Mouse (Mus musculus) retina, embryonic 14.5 days (tissue): ENCODE measurements around the gene Gm20479.

ENCODE experiments used
- DNase-seq: peaks from one replicate; pipeline ENCODE4 v3.0.0-alpha.2; 2015; ENCODE audit warnings: low spot score

Gm20479 gene

GRCm38 (mm10) chr7:27334405-27334911, 22.8 kb downstream of the Gm20479 start:
- DNase-seq: no peak

DNA sequence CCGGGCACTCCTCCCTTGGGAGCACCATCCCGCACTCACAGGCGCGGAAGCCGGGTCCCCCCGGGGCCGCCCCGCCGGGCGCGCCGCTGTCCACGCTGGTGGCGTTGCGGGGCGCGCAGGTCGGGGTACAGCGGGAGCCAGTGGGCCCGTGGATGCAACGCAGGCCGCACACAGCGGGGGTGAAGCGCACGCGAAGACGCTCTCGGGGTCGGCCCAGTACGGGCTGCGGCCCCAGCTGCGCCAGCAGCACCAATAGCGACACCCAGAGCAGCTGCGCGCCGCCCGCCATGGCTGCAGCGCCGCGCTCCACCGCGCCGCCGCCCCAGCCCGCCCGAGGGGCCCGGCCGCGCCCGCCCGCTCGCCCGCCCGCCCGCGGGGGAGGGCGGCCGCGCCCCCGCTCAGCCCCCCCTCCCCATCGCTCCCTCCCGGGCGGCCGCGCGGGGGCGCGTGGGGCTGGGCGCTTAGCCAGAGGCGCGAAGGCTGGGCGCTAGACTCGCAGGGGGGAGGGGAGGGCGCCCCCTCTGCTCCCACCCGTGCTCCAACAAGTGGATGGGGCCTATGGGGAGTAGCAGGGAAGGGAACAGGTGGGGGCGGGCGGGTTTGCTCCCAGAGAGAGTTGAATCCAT, 23.8 kb downstream of the Gm20479 start:
- no peak for DNase-seq

DNA sequence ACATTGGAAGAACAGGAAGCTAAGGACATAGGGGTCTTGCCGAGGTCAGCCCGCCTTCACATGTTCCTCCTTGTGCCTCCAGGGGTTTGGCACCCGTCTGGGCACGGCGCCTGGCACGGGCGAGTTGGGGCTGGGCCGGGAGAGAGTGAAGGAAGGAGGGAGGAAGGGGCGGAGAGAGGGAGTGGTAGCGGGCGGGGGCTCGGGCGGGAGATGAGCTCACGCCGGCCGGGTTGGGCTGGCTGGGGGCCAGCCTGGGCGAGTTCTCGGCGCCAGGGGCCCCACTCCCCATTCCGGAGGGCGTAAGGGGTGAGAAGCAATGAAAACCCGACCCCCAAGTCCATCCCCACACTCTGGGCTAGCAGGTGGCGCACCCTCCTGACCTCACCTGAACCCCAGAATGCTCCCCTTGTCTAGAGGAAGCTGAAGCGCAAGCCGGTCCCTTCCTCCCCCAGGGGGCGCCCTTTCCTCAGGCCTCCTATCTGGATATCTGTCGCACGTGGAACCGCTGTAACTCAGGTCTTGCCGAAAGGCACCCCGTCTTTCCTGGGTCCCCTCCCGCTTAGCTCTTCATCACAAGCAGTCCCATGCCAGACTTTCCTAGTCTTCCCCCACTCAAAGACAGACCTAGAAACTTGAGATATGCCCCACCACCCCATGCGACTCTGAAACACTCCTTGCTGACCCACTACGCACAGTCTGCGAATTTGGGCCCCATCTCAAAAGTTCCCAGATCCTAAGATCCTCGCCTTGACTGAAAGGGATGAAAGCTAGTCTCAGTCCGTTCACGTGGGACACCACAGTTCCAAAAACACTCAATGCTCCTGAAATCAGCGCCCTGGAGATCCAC, 24.6 kb downstream of the Gm20479 start:
- peak; percentile 88 for DNase-seq

- DNase-seq: no peak
Observed at GRCm38 (mm10) chr7:27331854-27332253, 25.4 kb downstream of the Gm20479 start.

DNA sequence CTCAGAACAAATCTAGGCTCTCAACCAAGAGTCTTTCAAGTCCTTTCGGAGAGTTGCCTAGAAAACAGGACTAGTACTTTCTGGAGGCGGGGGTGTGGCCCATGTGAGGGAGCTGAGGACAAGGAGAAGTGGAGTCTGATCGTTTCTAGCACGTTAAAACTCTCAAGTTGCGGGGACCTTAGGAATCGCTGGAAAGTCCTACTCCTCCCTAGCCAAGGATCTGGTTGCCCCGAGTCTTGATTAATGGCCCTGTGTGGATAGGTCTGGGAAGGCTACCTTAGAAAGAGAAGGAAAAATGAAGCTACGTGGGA, 25.7 kb downstream of the Gm20479 start:
- DNase-seq: no peak

- peak; percentile 80 for DNase-seq
Observed at GRCm38 (mm10) chr7:27330709-27331540, 26.3 kb downstream of the Gm20479 start.

- DNase-seq: no peak
Observed at GRCm38 (mm10) chr7:27329981-27330380, 27.2 kb downstream of the Gm20479 start.

DNA sequence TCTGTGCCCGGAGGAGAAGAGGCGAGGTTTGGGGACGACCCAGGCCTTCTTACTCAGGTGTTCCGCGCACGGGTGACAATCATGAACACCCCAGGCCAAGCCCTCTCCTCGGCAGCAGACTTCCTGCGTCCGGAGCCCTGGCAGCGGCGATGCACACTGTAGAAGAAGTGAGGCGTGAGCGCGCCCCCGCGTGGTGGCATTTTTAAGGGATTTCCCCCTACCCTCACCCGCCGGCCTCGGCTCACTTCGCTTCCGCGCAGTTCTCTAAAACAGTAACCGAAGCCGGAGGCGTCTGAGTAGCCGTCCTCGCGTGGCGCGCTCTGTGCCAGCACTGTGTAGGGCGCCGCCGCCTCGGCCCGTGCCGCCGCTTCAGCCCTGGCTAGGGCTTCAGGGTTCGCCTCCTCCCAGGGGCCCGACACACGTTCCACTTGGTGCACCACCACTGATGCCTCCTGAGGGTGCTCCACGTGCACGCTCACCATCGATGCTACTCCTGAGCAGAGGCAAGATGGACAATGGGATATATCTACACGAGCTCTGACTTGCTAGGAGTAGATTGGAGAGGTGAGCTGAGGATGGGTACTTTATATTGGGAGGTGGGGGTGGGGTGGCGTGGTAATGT, 27.8 kb downstream of the Gm20479 start:
- DNase-seq: peak; percentile 93

DNA sequence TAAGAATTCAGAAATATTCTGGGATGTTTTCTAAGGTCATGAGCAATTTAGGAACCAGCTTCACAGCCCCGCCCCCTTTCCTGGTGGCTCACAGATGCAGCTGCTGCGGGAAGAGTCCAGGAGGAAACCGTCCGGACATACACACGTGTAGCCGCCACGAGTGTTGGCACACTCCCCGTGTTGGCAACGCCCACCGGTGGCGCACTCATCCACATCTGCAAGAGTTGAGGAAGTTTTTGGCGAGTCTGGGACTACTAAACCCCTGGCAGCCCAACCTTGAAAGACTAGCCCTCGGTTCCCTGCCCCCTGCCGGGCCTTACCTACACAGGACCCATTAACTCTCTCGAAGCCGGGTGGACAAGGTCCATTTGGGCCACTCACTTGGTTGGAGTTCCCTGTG, 28.6 kb downstream of the Gm20479 start:
- DNase-seq: no peak

GRCm38 (mm10) chr7:27328161-27328560, 29.1 kb downstream of the Gm20479 start:
- no peak for DNase-seq

GRCm38 (mm10) chr7:27327500-27327899, 29.7 kb downstream of the Gm20479 start:
- no peak for DNase-seq

DNA sequence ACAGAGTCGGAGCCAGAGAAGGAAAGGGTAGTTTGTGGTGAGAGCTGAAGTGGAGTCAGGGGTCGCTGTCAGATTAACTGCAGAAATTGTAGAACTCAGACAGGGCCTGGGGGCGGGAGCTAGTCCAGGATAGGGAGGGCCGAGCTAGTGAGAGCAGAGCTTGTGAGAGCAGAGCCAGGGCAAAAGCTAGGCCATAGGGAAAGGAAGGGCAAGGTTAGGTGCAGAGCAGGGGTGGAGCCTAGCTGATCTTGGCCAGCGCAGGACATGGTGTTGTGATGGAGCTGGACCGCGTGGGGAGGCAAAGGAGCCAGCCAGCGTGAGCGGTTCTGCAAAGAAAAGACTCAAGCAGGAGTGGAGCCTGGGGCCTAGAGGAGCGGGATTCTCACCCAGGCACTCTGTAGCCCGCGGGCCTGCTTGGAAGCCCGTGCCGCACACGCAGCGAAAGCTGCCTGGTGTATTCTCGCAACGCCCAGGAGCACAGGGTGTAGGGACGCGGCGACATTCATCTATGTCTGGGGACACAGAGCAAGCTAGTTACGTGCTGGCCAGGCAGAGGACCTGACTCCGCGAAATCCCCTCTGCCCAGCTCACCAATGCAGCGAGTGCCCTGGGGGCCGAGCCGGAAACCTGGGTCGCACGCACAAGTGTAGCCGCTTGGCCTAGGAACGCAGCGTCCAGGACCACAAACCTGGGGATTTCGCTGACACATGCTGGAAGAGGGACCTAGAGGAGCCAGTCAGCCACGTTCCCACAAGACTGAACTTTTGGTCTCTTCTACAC, 30.9 kb downstream of the Gm20479 start:
- no peak for DNase-seq

- DNase-seq: peak; percentile 58
Observed at GRCm38 (mm10) chr7:27325697-27326096, 31.5 kb downstream of the Gm20479 start.

DNA sequence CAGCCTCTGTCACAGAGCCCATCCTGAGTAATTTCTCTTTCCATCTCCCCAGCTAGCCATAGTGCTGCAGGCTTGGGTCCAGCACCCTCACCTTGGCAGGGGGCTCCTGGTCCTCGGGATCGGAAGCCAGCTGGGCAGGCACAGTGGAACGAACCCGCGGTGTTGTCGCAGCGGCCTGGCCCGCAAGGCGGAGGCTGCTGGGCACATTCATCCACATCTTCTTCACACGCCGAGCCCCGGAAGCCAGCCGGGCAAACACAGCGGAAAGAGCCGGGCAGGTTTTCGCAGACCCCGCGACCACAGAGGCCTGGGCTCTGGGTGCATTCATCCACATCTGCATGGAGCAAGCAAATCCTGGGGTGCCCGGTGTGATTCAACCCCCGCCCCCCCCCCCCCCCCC, 32.3 kb downstream of the Gm20479 start:
- DNase-seq: no peak

- DNase-seq: no peak
Observed at GRCm38 (mm10) chr7:27324161-27324560, 33.1 kb downstream of the Gm20479 start.

DNA sequence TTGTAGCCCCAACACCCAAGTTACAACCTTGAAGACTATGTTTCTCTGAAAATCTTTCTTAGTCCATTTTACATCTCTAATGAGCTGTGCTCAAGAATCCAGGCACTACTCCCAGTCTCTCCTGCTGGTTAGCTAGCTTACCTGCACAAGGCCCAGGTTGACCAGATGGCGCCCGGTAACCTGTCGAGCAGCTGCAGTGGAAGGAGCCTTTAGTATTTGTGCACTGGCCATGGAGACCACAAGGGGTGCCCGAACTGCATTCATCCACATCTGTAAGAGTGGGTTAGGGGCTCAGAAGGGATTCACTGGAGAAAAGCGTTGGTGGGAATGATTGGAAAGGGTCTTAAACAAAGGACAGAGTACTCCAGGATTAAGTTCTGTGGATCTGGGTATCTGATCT, 34.2 kb downstream of the Gm20479 start:
- no peak for DNase-seq

- DNase-seq: no peak
Observed at GRCm38 (mm10) chr7:27322291-27322690, 34.9 kb downstream of the Gm20479 start.

GRCm38 (mm10) chr7:27319411-27319810, 37.8 kb downstream of the Gm20479 start:
- DNase-seq: no peak

GRCm38 (mm10) chr7:27315958-27316357, 41.3 kb downstream of the Gm20479 start:
- DNase-seq: peak; percentile 55

DNA sequence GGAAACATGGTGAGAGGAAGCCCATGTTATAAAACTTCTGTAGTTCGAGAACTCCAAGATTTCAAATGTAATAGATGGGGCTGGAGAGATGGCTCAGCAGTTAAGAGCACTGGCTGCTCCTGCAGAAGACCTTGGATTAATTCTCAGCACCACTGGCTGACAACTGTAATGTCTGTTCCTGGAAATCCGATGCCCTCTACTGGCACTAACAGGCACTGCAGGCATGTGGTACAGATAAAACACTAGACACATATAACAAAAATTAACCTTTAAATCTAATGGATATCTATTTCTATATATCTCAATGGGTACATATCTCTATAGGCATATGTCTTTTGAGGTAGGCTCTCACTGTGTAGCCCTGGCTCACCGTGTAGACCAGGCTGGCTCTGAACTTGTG, 42.8 kb downstream of the Gm20479 start:
- DNase-seq: no peak

GRCm38 (mm10) chr7:27311651-27312284, 45.5 kb downstream of the Gm20479 start:
- no peak for DNase-seq
